Mouse (Mus musculus) frontal cortex, postnatal 25 days (tissue): ENCODE measurements around the gene Olfr507.
"Not testable (repeated sequence)": the region's sequence is repeated elsewhere in the genome, so short reads cannot be mapped to it uniquely, and the experiment has no call there.

ENCODE experiments used
- DNase-seq, 2 experiments: peaks; one replicate each; pipeline ENCODE4 v3.0.0; 2022; ENCODE audit warnings: low spot score in 2 of 2

Gene Olfr507

DNA sequence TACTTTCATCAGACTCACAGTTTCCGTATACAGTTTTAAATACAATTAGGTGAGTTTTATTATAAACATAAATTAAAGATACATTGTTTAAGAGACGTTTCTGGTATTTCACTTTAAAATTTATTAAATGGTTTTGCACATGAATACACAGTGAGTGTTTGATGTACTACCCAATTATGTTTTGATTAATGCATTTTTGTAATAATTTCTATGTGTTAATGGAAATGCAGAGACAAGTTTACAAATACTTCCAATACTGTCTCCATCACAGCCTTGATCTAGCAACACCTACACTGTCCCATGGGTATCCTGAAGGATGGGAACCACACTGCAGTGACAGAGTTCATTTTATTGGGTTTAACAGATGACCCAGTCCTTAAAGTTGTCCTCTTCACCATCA, at the start of gene Olfr507:
Olfr507 (plus strand) TSS at position 301 of the 400 bp plus-strand sequence.
- no peak for DNase-seq

DNA sequence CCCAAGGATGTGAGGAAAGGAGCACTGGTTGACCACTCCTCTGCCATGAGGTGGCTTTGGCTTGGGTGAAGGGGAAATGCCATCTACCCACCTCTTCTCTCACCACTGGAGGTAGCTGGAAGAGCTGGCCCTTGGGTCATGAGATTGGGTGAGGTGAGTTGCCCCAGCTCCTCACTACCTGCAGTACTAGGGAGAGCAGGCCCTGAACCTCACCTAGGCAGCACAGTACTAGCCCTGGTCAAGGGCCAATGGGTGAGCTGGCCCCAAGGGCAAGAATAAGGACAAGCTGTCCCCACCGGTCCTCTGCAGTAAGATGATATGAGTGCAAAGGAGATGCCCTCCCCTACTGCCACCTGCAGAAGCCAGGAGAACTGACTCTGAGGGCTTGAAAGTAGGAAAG, 31.8 kb upstream of the Olfr507 start:
- no peak for DNase-seq

DNA sequence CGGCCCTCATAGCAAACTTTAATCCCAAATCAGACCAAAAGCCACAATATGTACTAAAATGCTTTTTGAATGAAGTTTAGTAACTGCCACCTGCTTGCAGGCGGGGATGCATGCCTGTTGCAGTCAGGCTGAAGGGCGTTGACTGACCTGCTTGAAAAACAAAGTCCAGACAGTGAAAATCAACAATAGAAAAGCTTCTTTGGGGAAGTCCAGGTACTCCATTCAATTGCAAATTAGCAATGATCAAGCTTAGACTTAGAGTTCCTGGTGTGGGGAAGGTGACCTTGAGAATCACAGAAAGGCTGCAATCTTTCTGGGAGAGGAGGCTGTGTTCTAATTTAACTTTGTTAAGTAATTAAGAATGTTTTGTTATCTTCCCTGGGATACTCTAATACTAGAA, 19.7 kb upstream of the Olfr507 start:
- not testable (repeated sequence) for DNase-seq

DNA sequence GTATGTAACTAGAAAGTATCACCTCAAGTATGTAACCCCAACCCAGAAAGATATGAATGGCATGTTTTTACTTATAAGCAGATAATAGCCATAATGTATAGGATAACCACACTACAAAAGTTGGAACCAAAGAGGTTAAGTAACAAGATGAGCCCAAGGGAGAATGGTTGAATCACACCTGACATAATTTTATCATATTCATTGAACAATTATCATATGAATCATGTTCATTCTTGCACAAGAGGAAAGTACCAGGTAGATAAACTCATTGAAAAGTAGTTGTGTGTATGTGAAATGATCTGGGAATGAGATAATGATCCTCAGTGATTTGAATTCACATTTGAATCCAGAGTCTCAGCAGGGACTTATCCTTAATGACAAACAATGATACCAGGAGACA, 11.1 kb upstream of the Olfr507 start, which contains the start of gene Olfr506:
Olfr506 (plus strand) TSS at position 301 of the 400 bp plus-strand sequence.
- no peak for DNase-seq

DNA sequence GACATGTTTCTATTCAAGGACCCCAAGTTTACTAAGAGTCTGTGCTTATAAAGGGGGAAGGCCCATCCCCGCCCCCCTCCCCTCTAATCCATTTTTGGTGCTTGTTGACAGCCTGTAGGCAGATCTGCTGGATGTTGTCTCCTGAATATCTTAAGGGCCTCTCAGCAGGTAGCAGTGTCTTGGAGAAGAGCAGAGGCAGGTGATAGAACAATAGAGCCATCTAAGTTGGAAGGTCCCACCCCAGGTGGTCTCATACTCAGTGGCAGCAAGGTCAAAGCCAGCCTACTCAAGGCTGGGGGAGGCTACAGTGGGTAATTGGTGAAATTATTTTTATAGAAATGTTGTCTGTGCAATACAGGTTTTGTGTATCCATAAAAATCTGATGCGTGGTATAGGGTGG, 7.5 kb upstream of the Olfr507 start:
- no peak for DNase-seq

DNA sequence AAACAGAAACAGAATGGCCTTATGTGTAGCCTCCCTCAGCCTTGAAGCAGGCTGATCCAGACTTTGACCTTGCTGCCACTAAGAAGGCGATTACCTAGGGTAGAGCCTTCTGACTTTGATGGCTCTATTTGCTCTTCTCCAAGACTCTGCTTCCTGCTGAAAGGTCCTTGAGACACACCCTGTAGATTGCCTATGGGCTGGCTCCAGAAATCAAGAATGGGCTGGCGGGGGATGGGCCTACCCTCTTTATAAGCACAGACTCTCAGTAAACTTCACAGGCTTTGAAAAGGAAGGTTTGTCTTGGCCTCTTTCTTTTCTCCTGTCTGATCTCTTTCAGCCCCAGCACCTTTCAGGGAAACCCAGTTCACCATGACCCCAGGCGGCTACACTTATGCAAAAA, 4.8 kb upstream of the Olfr507 start:
- not testable (repeated sequence) for DNase-seq

DNA sequence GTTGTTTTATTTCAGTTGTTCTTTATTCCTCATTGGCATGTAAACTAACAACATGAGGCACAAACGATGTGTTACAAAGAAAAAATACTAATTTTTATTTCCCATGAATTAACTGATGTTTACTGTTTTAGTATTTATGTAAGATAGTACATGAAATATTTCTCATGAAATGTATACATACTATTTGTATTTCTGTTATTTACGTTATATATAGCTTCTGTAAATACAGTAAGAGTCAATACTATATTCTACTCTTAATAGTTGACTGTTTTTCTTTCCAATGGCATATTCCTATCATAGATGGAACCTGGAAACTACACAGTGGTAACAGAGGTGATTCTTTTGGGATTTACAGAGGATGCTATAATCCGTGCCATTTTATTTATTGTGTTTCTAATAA, 8.1 kb downstream of the Olfr507 start, which contains the start of gene Olfr508:
Olfr508 (plus strand) TSS at position 301 of the 400 bp plus-strand sequence.
- no peak for DNase-seq

DNA sequence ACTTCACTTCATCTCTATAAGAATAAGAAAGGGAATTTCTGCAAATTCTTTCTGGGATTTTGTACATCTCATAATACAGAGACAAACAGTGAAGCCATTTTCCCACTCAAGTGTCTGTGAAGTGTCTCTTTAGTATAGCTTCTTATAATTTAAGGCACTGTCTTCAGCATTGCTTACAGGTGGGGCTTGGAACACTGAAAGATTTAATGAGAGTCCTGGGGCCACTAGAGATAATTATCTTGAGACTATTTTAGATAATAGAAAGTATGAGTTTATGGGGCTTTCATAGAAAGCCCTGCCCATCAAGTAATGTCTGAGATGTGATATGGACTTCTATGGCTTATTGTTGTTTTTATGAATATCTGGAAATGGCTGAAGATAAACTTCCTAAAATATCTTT, 30.2 kb downstream of the Olfr507 start, which contains the start of gene Olfr509:
Olfr509 (minus strand) TSS at position 101 of the 400 bp plus-strand sequence.
- no peak for DNase-seq

DNA sequence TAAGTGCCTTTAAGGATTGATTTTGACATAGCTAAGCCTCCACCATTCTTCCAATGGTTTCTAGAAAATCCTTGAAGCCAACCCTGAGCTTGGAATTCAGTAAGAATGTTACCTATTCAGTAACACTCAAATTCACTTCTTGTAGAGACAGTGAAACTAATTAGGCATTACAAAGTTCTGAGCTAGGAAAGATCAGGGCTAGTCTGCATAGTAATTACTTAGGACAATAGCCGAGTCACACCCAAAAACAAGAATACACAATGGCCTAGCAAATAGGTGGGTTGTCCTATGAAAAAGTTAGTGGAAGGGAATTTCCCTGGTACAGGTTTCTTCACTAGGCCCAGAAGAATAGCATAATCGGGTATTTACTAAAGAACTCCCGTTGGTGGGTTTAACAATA, 40.8 kb downstream of the Olfr507 start:
- no peak for DNase-seq

DNA sequence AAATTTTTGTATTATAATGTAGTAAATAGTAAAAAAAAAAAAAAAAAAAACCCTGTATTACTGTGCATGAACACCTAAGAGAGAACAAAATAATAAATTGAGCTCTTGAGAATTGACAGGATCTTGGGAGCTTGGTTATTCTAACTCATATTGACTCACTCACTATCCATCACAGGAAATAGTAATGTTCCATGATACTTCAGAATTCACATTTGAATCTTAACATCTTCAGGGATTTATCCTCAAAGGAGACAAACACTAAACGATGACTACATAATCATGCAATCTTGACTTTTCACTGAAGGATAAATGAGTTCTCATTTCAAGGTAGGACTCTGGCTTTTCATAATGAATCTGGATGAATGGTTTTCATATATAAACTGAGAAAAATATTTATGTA, 44.5 kb downstream of the Olfr507 start, which contains the start of gene Olfr510:
Olfr510 (plus strand) TSS at position 301 of the 400 bp plus-strand sequence.
- no peak for DNase-seq

DNA sequence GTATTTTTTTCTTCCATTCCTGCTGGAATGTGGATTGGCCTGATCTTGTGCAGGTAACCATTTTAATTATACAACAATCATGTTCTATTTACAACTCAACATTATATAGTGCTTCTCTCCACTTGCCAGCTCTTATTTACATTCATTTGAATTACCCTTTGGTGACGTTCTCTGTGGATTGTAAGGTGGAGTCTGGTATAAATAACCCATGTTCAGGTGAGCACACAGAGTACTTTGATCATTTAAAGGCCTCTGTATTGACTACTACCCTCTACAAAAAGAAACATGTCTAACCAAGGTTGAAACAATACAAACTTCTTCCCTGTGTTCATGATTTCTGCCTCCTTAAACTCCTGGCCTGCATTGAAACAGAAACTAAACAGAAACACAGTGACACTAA, 49.4 kb downstream of the Olfr507 start:
- no peak for DNase-seq
